Mouse (Mus musculus): ENCODE measurements around the gene Was. TPM values are rescaled to one million over a fixed set of nuclear protein-coding genes. Genes with fewer than 3 reads are reported as not detected.

Was gene
- 0.70 and 0.79 TPM in 2 replicates for polyA plus RNA-seq (2015; fragmentation: Nextera tagmentation; extraction: Ambion mirVana)

DNA sequence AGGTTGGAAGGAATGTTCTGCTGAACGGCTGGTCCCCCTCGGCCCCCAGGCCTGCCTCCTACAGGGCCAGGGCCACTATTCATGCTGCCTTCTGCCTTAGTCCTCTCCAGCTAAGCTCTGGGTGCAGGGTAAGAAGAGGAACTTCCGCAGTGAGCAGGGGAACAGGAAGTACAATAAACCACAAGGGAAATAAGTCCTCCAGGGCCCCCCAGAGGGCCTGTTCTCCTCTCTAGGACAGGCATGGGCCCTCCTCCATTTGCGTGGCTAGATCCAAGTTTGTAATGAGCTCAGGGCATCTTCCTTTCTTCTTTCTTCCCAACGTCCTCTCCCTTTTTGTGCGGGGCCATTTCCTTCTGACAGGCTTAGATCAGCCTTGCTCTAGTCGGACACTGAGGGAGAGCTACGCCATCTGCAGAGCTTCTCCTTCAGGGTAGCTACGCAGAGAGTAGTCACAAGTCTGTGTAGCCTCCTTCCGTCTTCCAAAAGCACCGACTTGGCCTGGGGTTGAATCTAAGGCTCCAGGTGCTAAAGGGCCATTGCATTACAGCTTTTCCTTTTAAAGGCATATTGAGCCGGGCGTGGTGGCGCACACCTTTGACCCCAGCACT lies at the start of gene Was:
Gene Was (minus strand): TSS at position 153 of the 608 bp plus-strand sequence.
- 82% methylated on average over 14 of the region's 14 CpGs for WGBS
- Histone ChIP-seq H3K27ac (ENCODE audit: low read length) (no peak within 1 kb of the TSS), H3K4me3 (ENCODE audit: low read length) (no peak within 1 kb of the TSS), H3K4me2 (ENCODE audit: low read depth, low read length) (no peak within 1 kb of the TSS), H3K36me3 (ENCODE audit: control insufficient read depth, insufficient read depth, low read length) (no peaks in the 10 kb centered on the region), H3K9me3 (ENCODE audit: control insufficient read depth, low read length) (no peaks in the 10 kb centered on the region), H3K4me1 (replicated peaks; ENCODE audit: control insufficient read depth, insufficient read depth, low read length) (no peaks in the 10 kb centered on the region), H3K27me3 (ENCODE audit: control insufficient read depth, insufficient read depth, low read depth, low read length) (no peaks in the 10 kb centered on the region), H3K9ac (ENCODE audit: low read length) (no peak within 1 kb of the TSS)
- no peak for ATAC-seq (ENCODE audit: low read depth)

DNA sequence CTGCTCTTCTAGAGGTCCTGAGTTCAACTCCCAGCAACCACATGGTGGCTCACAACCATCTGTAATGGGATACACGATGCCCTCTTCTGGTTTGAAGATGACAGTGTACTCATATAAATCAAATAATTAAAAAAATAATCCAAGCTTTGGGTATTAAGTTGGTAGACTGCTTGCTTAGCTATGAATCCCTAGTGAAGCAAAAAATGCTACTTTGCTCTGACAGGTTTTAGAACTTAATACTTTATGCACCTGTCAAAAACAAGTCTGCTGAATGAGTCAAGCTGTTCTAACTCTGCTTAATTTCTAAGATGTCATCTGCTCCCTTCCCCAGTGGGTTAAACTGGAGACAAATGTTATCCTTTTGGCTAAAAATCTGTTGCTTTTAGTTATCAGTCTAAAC lies 49.2 kb upstream of the Was start:
- H3K9ac ChIP-seq (ENCODE audit: low read length): no peak overlapping the region
- 15% methylated on average over 1 of the region's 1 CpGs for WGBS
- H3K9me3 ChIP-seq (ENCODE audit: control insufficient read depth, low read length): no peaks in the 10 kb centered on the region
- no peak overlapping the region for H3K4me2 ChIP-seq (ENCODE audit: low read depth, low read length)
- no peak overlapping the region for H3K4me3 ChIP-seq (ENCODE audit: low read length)
- peaks cover 6% of the 10 kb centered on the region; the same call in 1 of the 2 replicates for H3K4me1 ChIP-seq (replicated peaks; ENCODE audit: control insufficient read depth, insufficient read depth, low read length)
- peaks cover 18% of the 10 kb centered on the region for H3K36me3 ChIP-seq (ENCODE audit: control insufficient read depth, insufficient read depth, low read length)
- H3K27ac ChIP-seq (ENCODE audit: low read length): no peak overlapping the region
- no peaks in the 10 kb centered on the region for H3K27me3 ChIP-seq (ENCODE audit: control insufficient read depth, insufficient read depth, low read depth, low read length)
- no peak for ATAC-seq (ENCODE audit: low read depth)

DNA sequence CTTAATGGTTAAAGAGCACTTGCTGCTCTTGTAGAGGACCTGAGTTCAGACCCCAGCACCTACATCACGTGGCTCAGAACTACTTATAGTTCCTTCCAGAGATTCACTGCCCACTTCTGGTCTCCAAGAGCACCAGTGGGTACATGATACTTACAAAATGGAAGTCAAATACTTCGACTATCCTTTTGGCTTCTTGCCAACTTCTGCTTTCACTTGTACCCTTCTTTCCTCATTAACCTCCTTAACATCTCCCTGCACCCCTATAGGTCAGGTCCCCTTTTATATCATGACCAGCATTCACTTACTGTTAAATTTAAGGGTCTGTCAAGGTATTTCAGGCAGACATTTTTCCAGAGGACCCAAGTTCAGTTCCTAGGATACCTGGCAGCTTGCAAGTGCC lies 45.6 kb upstream of the Was start:
- no peak overlapping the region for H3K4me2 ChIP-seq (ENCODE audit: low read depth, low read length)
- H3K36me3 ChIP-seq (ENCODE audit: control insufficient read depth, insufficient read depth, low read length): peaks cover 8% of the 10 kb centered on the region
- H3K27me3 ChIP-seq (ENCODE audit: control insufficient read depth, insufficient read depth, low read depth, low read length): no peaks in the 10 kb centered on the region
- no peak overlapping the region for H3K9ac ChIP-seq (ENCODE audit: low read length)
- H3K4me1 ChIP-seq (replicated peaks; ENCODE audit: control insufficient read depth, insufficient read depth, low read length): no peaks in the 10 kb centered on the region
- H3K9me3 ChIP-seq (ENCODE audit: control insufficient read depth, low read length): no peaks in the 10 kb centered on the region
- 28% methylated on average over 2 of the region's 2 CpGs for WGBS
- H3K27ac ChIP-seq (ENCODE audit: low read length): no peak overlapping the region
- no peak overlapping the region for H3K4me3 ChIP-seq (ENCODE audit: low read length)
- no peak for ATAC-seq (ENCODE audit: low read depth)

DNA sequence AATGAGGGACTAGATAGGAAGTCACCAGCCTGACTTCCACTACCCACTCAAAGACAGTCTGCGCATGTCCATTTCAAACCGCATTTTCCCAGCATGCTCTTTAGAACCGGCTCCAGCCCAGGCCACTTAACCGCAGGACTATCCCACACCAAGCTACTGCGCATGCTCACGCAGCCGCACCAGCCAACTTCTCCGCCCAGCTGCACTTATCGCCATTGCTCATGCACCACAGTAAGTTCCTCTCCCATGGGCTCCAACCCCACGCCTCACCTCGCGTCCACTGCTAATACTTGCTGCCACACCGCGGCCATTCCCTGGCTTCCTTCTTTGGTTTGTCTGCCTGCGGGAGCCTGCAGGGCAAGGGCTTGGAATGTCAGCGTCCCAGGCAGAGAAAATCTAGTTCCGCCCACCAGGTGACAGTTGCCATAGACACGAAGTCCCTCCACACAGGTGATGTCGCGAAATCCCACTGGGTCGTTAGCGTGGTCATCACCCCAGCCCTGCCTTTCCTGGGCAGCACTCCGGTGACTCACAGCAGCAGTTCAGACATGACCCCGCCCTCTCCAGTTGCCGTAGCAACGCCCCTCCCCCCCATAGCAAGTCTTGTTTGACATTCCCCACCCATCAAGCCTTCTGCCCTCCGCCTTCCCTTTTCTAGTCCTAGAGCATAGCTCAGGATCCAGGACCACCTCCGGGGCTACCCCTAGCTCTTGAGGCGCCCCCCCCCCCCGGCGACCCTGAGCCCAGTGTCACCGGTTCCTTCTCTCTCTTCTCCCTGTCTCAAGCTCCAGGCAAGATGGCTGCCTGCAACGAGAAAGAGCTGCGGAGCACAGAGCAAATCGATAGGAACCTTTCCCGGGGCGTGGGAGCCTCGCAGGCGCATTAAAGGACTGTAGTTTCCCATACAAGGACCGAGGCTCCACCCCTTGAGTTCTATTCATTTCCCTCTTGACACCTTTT lies 42.0 kb upstream of the Was start, which contains the start of gene Wdr13:
Gene Wdr13 (minus strand): TSS at position 876 of the 960 bp plus-strand sequence.
- 11% methylated on average over 37 of the region's 40 CpGs for WGBS
- Histone ChIP-seq H3K9ac (ENCODE audit: low read length) (peak within 1 kb of the TSS; percentile 69), H3K4me3 (ENCODE audit: low read length) (peak within 1 kb of the TSS; percentile 63), H3K9me3 (ENCODE audit: control insufficient read depth, low read length) (no peaks in the 10 kb centered on the region), H3K4me1 (replicated peaks; ENCODE audit: control insufficient read depth, insufficient read depth, low read length) (no peaks in the 10 kb centered on the region), H3K4me2 (ENCODE audit: low read depth, low read length) (peak within 1 kb of the TSS; percentile 56), H3K27me3 (ENCODE audit: control insufficient read depth, insufficient read depth, low read depth, low read length) (no peaks in the 10 kb centered on the region), H3K36me3 (ENCODE audit: control insufficient read depth, insufficient read depth, low read length) (peaks cover 4% of the 10 kb centered on the region; the same call in 1 of the 2 replicates), H3K27ac (ENCODE audit: low read length) (peak within 1 kb of the TSS; percentile 90)
- ATAC-seq (ENCODE audit: low read depth): peak; percentile 91

DNA sequence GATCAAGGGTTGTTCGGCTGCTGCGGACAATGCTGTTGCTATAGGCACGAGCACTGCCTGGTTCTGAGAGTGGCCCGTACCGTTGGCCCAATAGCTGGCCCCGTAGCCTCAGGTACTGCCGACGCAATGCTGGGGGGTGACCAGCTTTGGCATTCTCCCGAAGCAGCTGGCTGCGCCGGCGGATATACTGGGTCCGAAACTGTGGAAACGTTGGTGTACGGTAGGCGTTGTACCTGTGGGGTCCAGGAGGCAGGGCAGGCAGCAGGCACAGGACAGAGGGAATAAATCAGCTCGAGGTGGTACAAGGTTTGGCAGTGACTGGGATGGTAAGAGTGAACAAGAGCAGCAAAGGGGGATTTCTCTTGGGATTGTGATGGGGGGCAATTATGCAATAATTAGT lies 41.1 kb upstream of the Was start:
- Histone ChIP-seq H3K27ac (ENCODE audit: low read length) (no peak overlapping the region), H3K4me1 (replicated peaks; ENCODE audit: control insufficient read depth, insufficient read depth, low read length) (no peaks in the 10 kb centered on the region), H3K4me3 (ENCODE audit: low read length) (peak overlapping the region; percentile 63), H3K36me3 (ENCODE audit: control insufficient read depth, insufficient read depth, low read length) (peaks cover 4% of the 10 kb centered on the region; the same call in 1 of the 2 replicates), H3K9me3 (ENCODE audit: control insufficient read depth, low read length) (no peaks in the 10 kb centered on the region), H3K27me3 (ENCODE audit: control insufficient read depth, insufficient read depth, low read depth, low read length) (no peaks in the 10 kb centered on the region), H3K4me2 (ENCODE audit: low read depth, low read length) (peak overlapping the region; percentile 56), H3K9ac (ENCODE audit: low read length) (no peak overlapping the region)
- ATAC-seq (ENCODE audit: low read depth): no peak
- WGBS: 89% methylated on average over 17 of the region's 17 CpGs

DNA sequence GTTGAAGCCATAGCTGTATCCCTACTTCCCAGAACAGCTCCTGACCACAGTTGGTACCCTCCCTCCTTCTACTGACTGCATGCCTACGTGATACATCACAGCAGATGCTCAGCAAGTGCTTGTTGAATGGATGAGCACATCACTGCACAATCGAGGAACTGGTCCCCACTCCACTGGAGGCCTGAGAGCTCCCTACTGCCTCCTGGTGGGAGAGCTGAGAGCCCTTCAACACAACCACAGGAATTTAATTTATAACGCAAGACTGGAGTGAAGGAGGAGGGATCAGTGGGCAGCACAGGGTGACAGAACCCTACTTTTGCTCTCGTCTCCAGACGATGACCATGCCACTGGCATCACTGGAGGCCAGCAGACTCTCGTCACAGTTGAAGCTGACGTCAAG lies 34.9 kb upstream of the Was start:
- no peak overlapping the region for H3K4me3 ChIP-seq (ENCODE audit: low read length)
- no peaks in the 10 kb centered on the region for H3K4me1 ChIP-seq (replicated peaks; ENCODE audit: control insufficient read depth, insufficient read depth, low read length)
- no peak overlapping the region for H3K9ac ChIP-seq (ENCODE audit: low read length)
- peaks cover 4% of the 10 kb centered on the region for H3K36me3 ChIP-seq (ENCODE audit: control insufficient read depth, insufficient read depth, low read length)
- no peak overlapping the region for H3K4me2 ChIP-seq (ENCODE audit: low read depth, low read length)
- 72% methylated on average over 7 of the region's 7 CpGs for WGBS
- H3K27me3 ChIP-seq (ENCODE audit: control insufficient read depth, insufficient read depth, low read depth, low read length): no peaks in the 10 kb centered on the region
- ATAC-seq (ENCODE audit: low read depth): no peak
- H3K27ac ChIP-seq (ENCODE audit: low read length): no peak overlapping the region
- no peaks in the 10 kb centered on the region for H3K9me3 ChIP-seq (ENCODE audit: control insufficient read depth, low read length)

DNA sequence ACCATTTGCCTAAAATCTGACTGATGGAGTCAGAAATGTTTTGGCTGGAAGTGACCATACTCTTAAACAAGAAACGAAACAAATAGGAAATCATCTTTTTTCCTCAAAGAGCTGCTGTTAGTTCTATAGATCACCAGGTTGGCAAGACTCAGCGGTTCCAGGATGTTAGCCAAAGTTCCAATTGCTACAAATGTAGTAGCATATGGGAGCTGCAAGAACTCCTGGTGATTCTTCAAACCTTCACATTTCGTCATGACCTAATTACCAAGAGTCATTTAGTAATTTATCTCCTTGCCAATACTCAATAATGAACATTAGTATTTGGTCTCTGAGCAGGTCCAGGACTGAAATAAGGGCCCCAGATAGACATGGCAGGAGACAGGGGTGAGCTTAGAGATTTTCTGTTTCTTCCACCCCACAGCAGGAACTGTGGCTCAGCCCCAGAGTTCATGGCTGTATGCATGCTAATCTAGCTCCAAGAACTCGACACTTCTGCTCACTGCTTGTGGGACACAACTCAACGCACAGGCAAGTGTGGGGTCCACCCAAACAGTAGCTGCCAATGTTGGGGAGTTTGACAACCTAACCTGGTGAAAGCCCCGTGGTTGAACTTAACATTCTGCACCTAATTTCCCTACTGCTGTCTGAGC lies 33.6 kb upstream of the Was start:
- Histone ChIP-seq H3K9ac (ENCODE audit: low read length) (no peak overlapping the region), H3K36me3 (ENCODE audit: control insufficient read depth, insufficient read depth, low read length) (peaks cover 2% of the 10 kb centered on the region), H3K4me3 (ENCODE audit: low read length) (no peak overlapping the region), H3K27ac (ENCODE audit: low read length) (no peak overlapping the region), H3K4me2 (ENCODE audit: low read depth, low read length) (no peak overlapping the region), H3K27me3 (ENCODE audit: control insufficient read depth, insufficient read depth, low read depth, low read length) (no peaks in the 10 kb centered on the region), H3K9me3 (ENCODE audit: control insufficient read depth, low read length) (no peaks in the 10 kb centered on the region), H3K4me1 (replicated peaks; ENCODE audit: control insufficient read depth, insufficient read depth, low read length) (no peaks in the 10 kb centered on the region)
- ATAC-seq (ENCODE audit: low read depth): no peak
- WGBS: 83% methylated on average over 6 of the region's 6 CpGs

DNA sequence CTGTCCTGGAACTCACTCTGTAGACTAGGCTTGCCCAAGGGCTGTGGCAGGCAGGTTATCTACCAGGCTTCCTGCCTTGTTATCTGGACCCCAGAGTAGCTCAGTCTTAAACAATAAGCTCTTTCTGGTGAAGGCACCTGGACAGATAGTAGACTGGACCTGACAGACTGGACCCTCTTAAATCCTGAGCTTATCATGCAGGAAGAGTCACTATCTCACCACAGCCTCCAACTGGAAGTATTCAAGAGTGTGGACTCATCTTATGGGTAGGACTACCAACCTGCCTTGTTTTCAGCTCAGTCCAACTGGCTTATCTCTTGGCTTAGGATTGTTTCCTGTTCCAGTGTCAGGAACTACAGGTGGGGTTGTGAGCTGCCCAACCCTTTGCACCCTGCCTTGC lies 27.0 kb upstream of the Was start:
- ATAC-seq (ENCODE audit: low read depth): no peak
- Histone ChIP-seq H3K4me1 (replicated peaks; ENCODE audit: control insufficient read depth, insufficient read depth, low read length) (no peaks in the 10 kb centered on the region), H3K9ac (ENCODE audit: low read length) (no peak overlapping the region), H3K36me3 (ENCODE audit: control insufficient read depth, insufficient read depth, low read length) (no peaks in the 10 kb centered on the region), H3K27me3 (ENCODE audit: control insufficient read depth, insufficient read depth, low read depth, low read length) (no peaks in the 10 kb centered on the region), H3K4me3 (ENCODE audit: low read length) (no peak overlapping the region), H3K4me2 (ENCODE audit: low read depth, low read length) (no peak overlapping the region), H3K9me3 (ENCODE audit: control insufficient read depth, low read length) (no peaks in the 10 kb centered on the region), H3K27ac (ENCODE audit: low read length) (no peak overlapping the region)

DNA sequence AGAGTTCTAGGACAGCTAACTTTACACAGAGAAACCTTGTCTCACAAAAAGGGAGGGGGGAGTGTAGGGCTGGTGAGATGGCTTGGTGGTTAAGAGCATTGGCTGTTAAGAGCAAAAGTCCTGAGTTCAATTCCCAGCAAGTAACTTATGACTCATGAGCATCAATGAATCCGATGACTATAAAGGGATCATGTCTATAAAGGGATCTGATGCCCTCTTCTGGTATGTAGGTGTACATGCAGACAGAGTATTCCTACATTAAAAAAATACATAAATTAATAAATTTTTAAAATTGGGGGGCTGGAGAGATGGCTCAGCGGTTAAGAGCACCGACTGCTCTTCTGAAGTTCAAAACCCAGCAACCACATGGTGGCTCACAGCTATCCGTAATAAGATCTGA lies 25.0 kb upstream of the Was start:
- no peaks in the 10 kb centered on the region for H3K9me3 ChIP-seq (ENCODE audit: control insufficient read depth, low read length)
- no peaks in the 10 kb centered on the region for H3K4me1 ChIP-seq (replicated peaks; ENCODE audit: control insufficient read depth, insufficient read depth, low read length)
- H3K27ac ChIP-seq (ENCODE audit: low read length): no peak overlapping the region
- ATAC-seq (ENCODE audit: low read depth): no peak
- H3K4me3 ChIP-seq (ENCODE audit: low read length): no peak overlapping the region
- no peak overlapping the region for H3K4me2 ChIP-seq (ENCODE audit: low read depth, low read length)
- no peaks in the 10 kb centered on the region for H3K27me3 ChIP-seq (ENCODE audit: control insufficient read depth, insufficient read depth, low read depth, low read length)
- no peaks in the 10 kb centered on the region for H3K36me3 ChIP-seq (ENCODE audit: control insufficient read depth, insufficient read depth, low read length)
- no peak overlapping the region for H3K9ac ChIP-seq (ENCODE audit: low read length)
- 66% methylated on average over 4 of the region's 4 CpGs for WGBS
